Mouse (Mus musculus) erythroid progenitor cell, adult 5-6 weeks (primary cell): ENCODE measurements around the gene Fgf11. TPM values are rescaled to one million over a fixed set of nuclear protein-coding genes. Genes with fewer than 3 reads are reported as not detected.

Experiments
- ATAC-seq: replicated peaks from 2 replicates; pipeline ENCODE4 v1.8.0; 2016; ENCODE audit warnings: moderate number of reproducible peaks, mild to moderate bottlenecking, moderate TSS enrichment, inconsistent platforms; ENCODE audit not compliant: poor library complexity, low FRiP score, severe bottlenecking
- total RNA-seq, 2 experiments: library from RNA; stranded (forward) in 1 of 2; stranded (reverse) in 1 of 2; fragments of 150-400 nt in 1 of 2; fragments of 186-747, 209-891 nt in 1 of 2; gene quantifications; 2 replicates each; pipeline versions ENCODE4 v1.2.3 to v1.2.4; 2015 to 2017; ENCODE audit warnings: low replicate concordance in 2 of 2

Fgf11 gene
- total RNA-seq, 2 experiments from 2014 or later = not detected

GRCm38 (mm10) chr11:69793429-69793828 is 8.2 kb downstream of the Fgf11 start:
- ATAC-seq = no peak

- no peak for ATAC-seq
Measured at GRCm38 (mm10) chr11:69791420-69791819, 10.2 kb downstream of the Fgf11 start.

GRCm38 (mm10) chr11:69789431-69789830 is 12.2 kb downstream of the Fgf11 start:
- ATAC-seq = no peak

- no peak for ATAC-seq
Measured at GRCm38 (mm10) chr11:69787306-69787705, 14.4 kb downstream of the Fgf11 start.

- ATAC-seq = peak; percentile 86
Measured at GRCm38 (mm10) chr11:69784793-69785272, 16.8 kb downstream of the Fgf11 start.

DNA sequence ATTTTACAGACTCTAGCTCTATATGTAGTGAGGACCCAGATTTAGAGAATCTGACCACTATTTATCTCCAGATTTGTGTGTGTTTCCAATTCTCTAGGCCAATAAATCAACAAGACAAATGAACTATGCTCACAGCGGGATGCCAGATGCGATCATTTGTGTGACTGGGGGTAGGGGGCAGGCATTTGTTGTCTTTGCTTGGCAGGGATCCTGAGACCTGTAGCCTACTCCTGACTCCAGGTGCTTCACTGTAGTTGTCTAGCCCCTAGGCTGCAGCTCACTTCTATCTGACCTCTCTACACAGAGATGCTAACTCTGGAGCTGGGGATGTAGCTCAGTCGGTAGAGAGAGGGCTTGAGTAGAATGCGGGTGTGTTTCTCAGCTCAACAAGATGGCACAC is 19.8 kb downstream of the Fgf11 start:
- no peak for ATAC-seq

- no peak for ATAC-seq
Measured at GRCm38 (mm10) chr11:69778985-69779384, 22.7 kb downstream of the Fgf11 start.

DNA sequence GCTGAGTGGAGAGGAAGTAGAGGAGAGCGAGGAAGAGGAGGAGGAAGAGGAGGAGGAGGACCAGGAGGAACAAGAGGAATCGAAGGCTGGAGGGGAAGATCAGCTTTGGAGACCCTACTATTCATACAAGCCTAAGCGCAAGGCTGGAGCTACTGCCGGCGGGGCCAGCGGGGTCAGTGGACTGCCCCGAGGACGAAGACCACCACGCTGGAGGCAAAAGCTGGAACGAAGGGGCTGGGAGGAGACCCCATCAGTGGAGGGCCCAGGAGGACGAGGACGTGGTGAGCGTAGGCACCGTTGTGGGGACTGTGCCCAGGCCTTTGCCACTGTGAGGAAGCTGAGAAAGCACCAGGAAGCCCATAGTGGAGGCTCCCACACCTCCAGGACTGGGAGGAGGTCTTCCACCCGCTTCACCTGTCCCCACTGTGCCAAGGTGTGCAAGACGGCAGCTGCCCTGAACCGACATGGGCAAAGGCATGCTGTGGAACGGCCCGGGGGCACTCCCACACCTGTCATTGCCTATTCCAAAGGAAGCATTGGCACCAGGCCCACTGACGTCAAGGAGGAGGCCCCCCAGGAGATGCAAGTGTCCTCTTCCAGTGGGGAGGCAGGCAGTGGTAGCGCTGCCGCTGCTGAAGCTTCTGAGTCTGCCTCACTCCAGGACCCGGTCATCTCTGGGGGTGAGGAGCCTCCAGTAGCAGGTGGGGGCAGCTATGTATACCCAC is 23.2 kb downstream of the Fgf11 start:
- ATAC-seq = no peak

GRCm38 (mm10) chr11:69777504-69778257 is 24.0 kb downstream of the Fgf11 start:
- ATAC-seq = no peak

GRCm38 (mm10) chr11:69776488-69776887 is 25.2 kb downstream of the Fgf11 start:
- ATAC-seq = no peak

DNA sequence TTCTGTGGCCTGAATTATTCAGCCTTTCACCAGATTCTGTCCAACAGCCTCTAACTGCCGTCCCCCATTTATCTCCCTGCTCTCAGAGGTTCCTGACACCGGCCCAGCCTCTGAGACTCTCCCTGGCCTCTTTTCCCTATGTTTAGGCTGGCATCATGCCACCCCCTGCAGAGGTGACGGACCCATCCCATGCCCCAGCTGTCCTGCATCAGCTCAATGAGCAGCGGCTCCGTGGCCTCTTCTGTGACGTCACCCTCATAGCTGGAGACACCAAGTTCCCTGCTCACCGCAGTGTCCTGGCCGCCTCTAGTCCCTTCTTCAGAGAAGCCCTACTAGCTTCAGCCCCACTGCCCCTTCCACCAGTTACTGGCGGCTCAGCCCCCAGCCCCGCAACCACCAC is 25.9 kb downstream of the Fgf11 start:
- ATAC-seq = no peak

DNA sequence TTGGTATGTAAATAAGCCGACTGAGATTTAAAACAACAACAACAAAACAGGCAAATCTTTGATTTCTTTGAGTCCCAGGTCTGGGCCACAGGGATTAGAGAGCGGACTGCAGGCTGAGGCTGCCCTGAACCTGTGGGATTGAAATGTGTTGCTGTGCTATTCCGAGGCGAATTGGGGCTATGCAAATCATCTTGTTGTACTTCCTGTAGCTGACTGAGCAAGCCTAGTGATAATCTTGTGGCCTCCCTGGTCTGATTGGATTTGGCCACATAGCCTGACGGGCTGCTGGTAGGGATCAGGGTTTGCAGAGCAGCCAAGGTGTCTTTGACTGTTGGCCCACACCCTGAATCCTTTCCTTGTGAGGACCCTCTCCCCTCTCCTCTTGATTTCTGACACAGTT is 26.7 kb downstream of the Fgf11 start:
- no peak for ATAC-seq

DNA sequence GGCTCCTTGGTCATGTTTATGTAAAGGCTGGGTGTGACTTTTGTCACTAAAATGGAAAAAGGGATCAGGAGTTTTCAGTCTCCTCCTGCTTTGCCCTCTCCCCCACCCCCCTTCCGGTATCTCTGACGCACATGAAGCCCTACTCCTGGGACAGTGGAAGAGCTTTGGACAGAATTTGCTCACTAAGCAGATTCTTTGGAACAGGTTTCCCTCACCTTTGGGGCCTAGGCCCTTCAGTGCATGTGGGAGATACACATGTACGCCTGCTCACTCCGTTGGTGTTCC is 34.1 kb downstream of the Fgf11 start:
- ATAC-seq = no peak

DNA sequence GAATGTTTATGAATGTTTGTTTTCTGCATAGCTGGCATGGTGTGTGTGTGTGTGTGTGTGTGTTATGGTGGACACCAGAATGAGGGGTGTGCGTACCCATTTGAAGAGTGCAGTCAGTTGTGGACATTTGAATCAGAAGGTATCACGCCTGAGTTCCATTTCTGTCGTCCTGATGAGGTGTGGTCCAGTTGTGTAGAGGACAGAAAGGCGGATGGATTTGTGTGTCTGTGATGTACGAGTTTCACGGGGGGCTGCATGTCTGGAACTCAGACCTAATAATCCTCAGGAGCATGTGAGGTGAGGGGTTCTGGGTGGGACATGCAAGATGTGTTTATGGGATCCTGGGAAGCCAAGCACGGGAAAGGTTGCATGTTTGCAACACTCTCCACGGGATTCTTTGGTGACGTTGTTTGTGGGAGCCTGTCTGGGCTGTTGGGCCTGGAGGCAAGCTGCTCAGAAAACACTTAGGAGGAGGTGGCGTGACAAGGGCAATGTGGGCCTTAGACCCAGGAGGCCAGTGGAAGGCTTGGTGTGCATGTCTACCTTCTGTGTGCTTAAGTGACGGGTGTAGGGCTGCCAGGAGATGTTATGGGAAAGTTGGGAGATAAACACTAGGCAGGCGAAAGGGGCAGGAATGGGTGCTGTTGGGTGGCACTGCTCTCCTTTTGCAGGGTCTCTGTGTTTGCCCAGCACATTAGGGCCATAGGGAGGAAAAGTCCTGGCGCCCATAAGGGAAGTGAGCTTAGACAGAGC is 34.6 kb downstream of the Fgf11 start:
- no peak for ATAC-seq

- ATAC-seq = 0 out of 2 replicates have a peak, but pooled peaks have one; percentile 40
Measured at GRCm38 (mm10) chr11:69766126-69766609, 35.5 kb downstream of the Fgf11 start.

- ATAC-seq = no peak
Measured at GRCm38 (mm10) chr11:69765221-69766125, 36.2 kb downstream of the Fgf11 start, which contains the start of gene Zbtb4. Zbtb4 (plus strand) TSS chr11:69765912.

DNA sequence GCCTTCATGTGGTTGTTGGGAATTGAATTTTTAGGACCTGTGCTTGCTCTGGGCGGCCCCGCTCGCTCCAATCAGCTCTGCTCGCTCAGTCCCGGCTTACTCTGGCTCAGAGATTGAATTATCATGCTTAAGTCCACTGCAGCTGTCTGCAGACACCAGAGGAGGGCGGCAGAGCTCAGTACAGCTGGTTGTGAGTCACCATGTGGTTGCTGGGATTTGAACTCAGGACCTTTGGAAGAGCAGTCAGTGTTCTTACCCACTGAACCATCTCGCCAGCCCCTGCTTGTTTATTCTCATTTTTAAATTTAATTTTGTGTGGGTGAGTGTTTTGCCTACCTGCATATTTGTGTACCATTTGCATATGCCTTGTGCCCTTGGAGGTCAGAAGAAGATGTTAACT is 38.1 kb downstream of the Fgf11 start:
- no peak for ATAC-seq

DNA sequence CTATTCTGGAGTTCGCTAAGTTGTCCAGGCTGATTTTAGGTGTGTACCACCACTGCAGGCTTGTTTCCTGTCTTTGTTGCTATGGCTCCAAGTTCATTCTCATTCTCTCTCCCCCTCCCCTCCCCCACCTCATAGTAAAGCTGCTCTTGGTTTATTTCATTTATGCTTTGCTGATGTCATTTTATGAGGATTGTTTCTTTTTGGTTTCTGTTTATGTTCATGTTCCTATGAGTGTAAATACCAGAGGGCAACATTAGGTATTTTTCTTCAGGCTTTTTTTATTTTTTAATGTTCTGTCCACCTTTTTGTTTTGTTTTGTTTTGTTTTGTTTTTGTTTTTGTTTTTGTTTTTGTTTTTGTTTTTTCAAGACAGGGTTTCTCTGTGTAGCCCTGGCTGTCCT is 39.8 kb downstream of the Fgf11 start, which contains the start of gene Slc35g3:
TSS of gene Slc35g3 (minus strand) at position 101 of the 400 bp plus-strand sequence.
- no peak for ATAC-seq

- no peak for ATAC-seq
Measured at GRCm38 (mm10) chr11:69760901-69761200, 40.8 kb downstream of the Fgf11 start.
